Mouse (Mus musculus): Measurements from ENCODE around the gene Izumo2. TPM values are rescaled to one million over a fixed set of nuclear protein-coding genes. Genes with fewer than 3 reads are reported as not detected.
"Not testable (repeated sequence)": the region's sequence is repeated elsewhere in the genome, so short reads cannot be mapped to it uniquely, and the experiment has no call there.

Gene Izumo2
- polyA plus RNA-seq, 1 experiment, result 196 TPM

DNA sequence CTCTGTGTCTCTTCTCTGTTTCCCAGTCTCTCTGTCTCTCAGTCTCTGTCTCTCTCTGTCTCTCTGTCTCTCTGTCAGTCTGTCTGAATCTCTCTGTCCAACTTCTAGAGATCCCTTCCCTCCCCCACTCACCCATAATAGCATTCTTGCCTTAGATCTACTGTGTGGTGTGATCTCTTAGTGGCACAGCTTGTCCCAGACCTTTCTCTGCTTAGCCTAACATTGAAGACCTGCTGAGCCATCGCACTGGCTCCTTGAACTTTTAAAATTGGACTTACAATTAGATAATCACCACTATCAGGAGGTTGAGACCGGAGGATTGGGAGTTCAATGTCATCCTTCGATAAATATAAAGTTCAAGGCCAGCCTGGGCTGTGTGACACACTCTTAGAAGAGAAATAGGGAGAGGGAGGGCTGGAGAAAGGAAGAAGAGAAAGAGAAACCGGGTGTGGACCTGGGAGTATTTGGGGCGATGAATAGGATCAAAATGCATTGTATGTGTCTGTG lies 1.3 kb upstream of the Izumo2 start:
- no peak for TF ChIP-seq POLR2A (IDR thresholded peaks at IDR 0.05; ENCODE audit: control insufficient read depth, low read depth, low read length)
- TF ChIP-seq CTCF (IDR thresholded peaks at IDR 0.05; ENCODE audit: control insufficient read depth, insufficient read depth, insufficient replicate concordance, low read depth, low read length), result no peak
- H3K27ac ChIP-seq (ENCODE audit: control insufficient read depth, insufficient read depth, low read depth, low read length), result no peak overlapping the region
- no peak overlapping the region; the same call in 1 of the 2 replicates for H3K4me3 ChIP-seq (ENCODE audit: control insufficient read depth, low read depth, low read length)
- H3K4me1 ChIP-seq (ENCODE audit: control insufficient read depth, insufficient read depth, low read length), result peaks cover 2% of the 10 kb centered on the region
- no peaks in the 10 kb centered on the region for H3K36me3 ChIP-seq (ENCODE audit: control insufficient read depth, insufficient read depth, low read length)
- H3K27me3 ChIP-seq (ENCODE audit: control insufficient read depth, insufficient read depth, low read length), result no peaks in the 10 kb centered on the region

GRCm38 (mm10) chr7:44708093-44708492 lies 449 bp upstream of the Izumo2 start:
- H3K27ac ChIP-seq (ENCODE audit: control insufficient read depth, insufficient read depth, low read depth, low read length); H3K27me3 ChIP-seq (ENCODE audit: control insufficient read depth, insufficient read depth, low read length): not testable (repeated sequence)
- 0 out of 2 replicates have a peak overlapping the region, but pooled peaks have one; percentile 4 for H3K4me3 ChIP-seq (ENCODE audit: control insufficient read depth, low read depth, low read length)

DNA sequence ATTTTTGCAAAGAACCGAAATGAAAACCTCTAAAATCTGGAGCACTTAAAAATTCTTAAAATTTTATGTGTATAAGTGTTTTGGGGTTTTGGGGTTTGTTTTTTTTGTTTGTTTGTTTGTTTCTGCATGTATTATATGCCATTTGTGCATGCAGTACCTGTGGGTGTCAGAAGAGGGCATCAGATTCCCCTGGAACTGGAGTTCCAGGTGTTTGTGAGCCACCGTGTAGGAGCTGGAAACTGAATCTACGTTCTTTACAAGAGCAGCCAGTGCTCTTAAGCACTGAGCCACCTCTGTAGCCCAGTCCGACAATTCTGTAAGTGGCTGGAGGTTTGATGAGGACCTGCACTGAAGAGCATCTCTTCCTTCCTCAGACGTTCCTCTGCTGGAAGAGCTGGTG lies 1.3 kb downstream of the Izumo2 start:
- Histone ChIP-seq H3K27ac (ENCODE audit: control insufficient read depth, insufficient read depth, low read depth, low read length) (no peak overlapping the region), H3K4me3 (ENCODE audit: control insufficient read depth, low read depth, low read length) (peak overlapping the region; percentile 67), H3K4me1 (ENCODE audit: control insufficient read depth, insufficient read depth, low read length) (peaks cover 4% of the 10 kb centered on the region), H3K27me3 (ENCODE audit: control insufficient read depth, insufficient read depth, low read length) (no peaks in the 10 kb centered on the region), H3K36me3 (ENCODE audit: control insufficient read depth, insufficient read depth, low read length) (no peaks in the 10 kb centered on the region)
- TF ChIP-seq CTCF (IDR thresholded peaks at IDR 0.05; ENCODE audit: control insufficient read depth, insufficient read depth, insufficient replicate concordance, low read depth, low read length), result no peak
- no peak for TF ChIP-seq POLR2A (IDR thresholded peaks at IDR 0.05; ENCODE audit: control insufficient read depth, low read depth, low read length)

More at GRCm38 (mm10) chr7:44708093-44708492, 449 bp upstream of the Izumo2 start:
- not testable (repeated sequence) for H3K36me3 ChIP-seq (ENCODE audit: control insufficient read depth, insufficient read depth, low read length); H3K4me1 ChIP-seq (ENCODE audit: control insufficient read depth, insufficient read depth, low read length)

DNA sequence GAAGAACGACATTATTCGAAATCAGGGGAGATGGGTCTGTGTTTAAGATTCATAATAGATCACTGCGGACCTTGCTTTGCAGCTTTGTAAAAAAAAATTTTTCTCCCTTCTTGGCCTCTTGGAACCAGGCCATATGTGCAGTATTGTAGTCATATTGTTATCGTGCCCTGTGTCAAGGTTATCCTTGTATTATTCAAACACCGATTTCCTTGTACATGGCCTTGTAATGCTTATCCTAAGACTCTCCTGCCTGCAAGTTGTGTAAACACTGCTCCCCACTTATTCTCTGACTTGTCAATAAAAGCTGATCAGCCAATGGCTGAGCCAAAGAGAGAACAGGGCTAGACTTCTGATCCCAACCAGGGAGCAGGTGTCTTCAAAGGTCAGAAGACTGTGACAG lies 13.5 kb downstream of the Izumo2 start:
- Histone ChIP-seq H3K4me1 (ENCODE audit: control insufficient read depth, insufficient read depth, low read length) (peaks cover 4% of the 10 kb centered on the region; the same call in 1 of the 2 replicates), H3K36me3 (ENCODE audit: control insufficient read depth, insufficient read depth, low read length) (no peaks in the 10 kb centered on the region), H3K27ac (ENCODE audit: control insufficient read depth, insufficient read depth, low read depth, low read length) (no peak overlapping the region), H3K4me3 (ENCODE audit: control insufficient read depth, low read depth, low read length) (no peak overlapping the region), H3K27me3 (ENCODE audit: control insufficient read depth, insufficient read depth, low read length) (no peaks in the 10 kb centered on the region)
- TF ChIP-seq CTCF (IDR thresholded peaks at IDR 0.05; ENCODE audit: control insufficient read depth, insufficient read depth, insufficient replicate concordance, low read depth, low read length) (no peak), POLR2A (IDR thresholded peaks at IDR 0.05; ENCODE audit: control insufficient read depth, low read depth, low read length) (no peak)

DNA sequence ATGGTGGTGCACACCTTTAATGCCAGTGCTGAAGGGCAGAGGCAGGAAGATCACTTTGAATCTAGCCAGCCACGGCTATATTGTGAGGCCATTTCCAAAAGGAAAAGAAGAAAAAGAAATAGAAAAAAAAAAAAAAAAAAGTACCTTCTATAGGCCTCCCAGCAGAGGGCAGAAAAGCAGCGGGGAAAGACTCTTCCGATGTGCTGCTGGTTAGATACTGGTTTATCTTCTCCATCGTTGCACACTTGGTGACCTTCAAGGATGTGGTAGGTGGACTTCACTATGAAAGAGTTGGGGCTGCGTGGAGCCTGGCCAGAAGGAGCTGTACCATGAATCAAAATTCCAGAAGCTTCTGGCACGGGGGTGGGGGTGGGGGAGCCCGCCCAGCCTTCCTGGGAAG lies 15.8 kb downstream of the Izumo2 start:
- Histone ChIP-seq H3K27me3 (ENCODE audit: control insufficient read depth, insufficient read depth, low read length) (no peaks in the 10 kb centered on the region), H3K27ac (ENCODE audit: control insufficient read depth, insufficient read depth, low read depth, low read length) (no peak overlapping the region), H3K4me1 (ENCODE audit: control insufficient read depth, insufficient read depth, low read length) (peaks cover 4% of the 10 kb centered on the region; the same call in 1 of the 2 replicates), H3K36me3 (ENCODE audit: control insufficient read depth, insufficient read depth, low read length) (no peaks in the 10 kb centered on the region), H3K4me3 (ENCODE audit: control insufficient read depth, low read depth, low read length) (no peak overlapping the region)
- TF ChIP-seq CTCF (IDR thresholded peaks at IDR 0.05; ENCODE audit: control insufficient read depth, insufficient read depth, insufficient replicate concordance, low read depth, low read length) (no peak), POLR2A (IDR thresholded peaks at IDR 0.05; ENCODE audit: control insufficient read depth, low read depth, low read length) (no peak)

DNA sequence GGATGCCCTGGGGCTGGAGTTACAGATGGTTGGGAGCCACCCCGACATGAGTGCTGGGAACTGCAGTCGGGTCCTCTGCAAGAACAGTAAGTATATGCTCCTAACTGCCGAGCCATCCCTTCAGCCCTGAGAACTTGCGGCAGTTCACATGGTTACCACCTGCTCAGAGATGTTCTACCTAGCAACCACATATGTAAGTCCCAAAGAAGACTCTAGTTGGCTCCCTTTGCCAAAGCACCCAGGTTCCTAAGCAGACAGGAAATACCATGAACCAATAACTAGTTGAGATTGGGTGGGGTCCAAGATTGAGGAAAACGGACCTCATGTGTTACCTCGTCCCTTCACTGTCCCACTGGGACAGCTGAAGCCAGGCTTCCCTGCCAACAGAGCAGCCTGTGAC lies 17.8 kb downstream of the Izumo2 start:
- H3K4me1 ChIP-seq (ENCODE audit: control insufficient read depth, insufficient read depth, low read length), result 0 out of 2 replicates have a peak, but pooled peaks cover 2% of the 10 kb centered on the region
- H3K27ac ChIP-seq (ENCODE audit: control insufficient read depth, insufficient read depth, low read depth, low read length), result no peak overlapping the region
- H3K27me3 ChIP-seq (ENCODE audit: control insufficient read depth, insufficient read depth, low read length), result no peaks in the 10 kb centered on the region
- H3K36me3 ChIP-seq (ENCODE audit: control insufficient read depth, insufficient read depth, low read length), result no peaks in the 10 kb centered on the region
- TF ChIP-seq POLR2A (IDR thresholded peaks at IDR 0.05; ENCODE audit: control insufficient read depth, low read depth, low read length) (no peak), CTCF (IDR thresholded peaks at IDR 0.05; ENCODE audit: control insufficient read depth, insufficient read depth, insufficient replicate concordance, low read depth, low read length) (no peak)
- H3K4me3 ChIP-seq (ENCODE audit: control insufficient read depth, low read depth, low read length), result no peak overlapping the region

GRCm38 (mm10) chr7:44727151-44727550 lies 18.6 kb downstream of the Izumo2 start:
- Histone ChIP-seq H3K4me1 (ENCODE audit: control insufficient read depth, insufficient read depth, low read length) (0 out of 2 replicates have a peak, but pooled peaks cover 2% of the 10 kb centered on the region), H3K27ac (ENCODE audit: control insufficient read depth, insufficient read depth, low read depth, low read length) (no peak overlapping the region), H3K4me3 (ENCODE audit: control insufficient read depth, low read depth, low read length) (no peak overlapping the region), H3K36me3 (ENCODE audit: control insufficient read depth, insufficient read depth, low read length) (no peaks in the 10 kb centered on the region), H3K27me3 (ENCODE audit: control insufficient read depth, insufficient read depth, low read length) (no peaks in the 10 kb centered on the region)
- no peak for TF ChIP-seq CTCF (IDR thresholded peaks at IDR 0.05; ENCODE audit: control insufficient read depth, insufficient read depth, insufficient replicate concordance, low read depth, low read length)
- TF ChIP-seq POLR2A (IDR thresholded peaks at IDR 0.05; ENCODE audit: control insufficient read depth, low read depth, low read length), result no peak
